Mouse (Mus musculus) small intestine, adult 2 months (tissue): ENCODE data around the gene Cers3.

Experiments
- CTCF ChIP-seq: fragments of 200-500 bp; IDR thresholded peaks from 2 replicates; pipeline ENCODE4 v1.5.1; 2012; ENCODE audit warnings: low read depth, mild to moderate bottlenecking, control low read depth, inconsistent platforms, low read length, moderate library complexity, mixed read lengths; ENCODE audit not compliant: insufficient replicate concordance, insufficient read length; ENCODE audit errors: extremely low read depth
- POLR2A ChIP-seq: fragments of 200-500 bp; IDR thresholded peaks from 2 replicates; pipeline ENCODE4 v1.6.1; 2012; ENCODE audit warnings: low read depth, mild to moderate bottlenecking, control low read depth, inconsistent platforms, low read length, moderate library complexity

DNA sequence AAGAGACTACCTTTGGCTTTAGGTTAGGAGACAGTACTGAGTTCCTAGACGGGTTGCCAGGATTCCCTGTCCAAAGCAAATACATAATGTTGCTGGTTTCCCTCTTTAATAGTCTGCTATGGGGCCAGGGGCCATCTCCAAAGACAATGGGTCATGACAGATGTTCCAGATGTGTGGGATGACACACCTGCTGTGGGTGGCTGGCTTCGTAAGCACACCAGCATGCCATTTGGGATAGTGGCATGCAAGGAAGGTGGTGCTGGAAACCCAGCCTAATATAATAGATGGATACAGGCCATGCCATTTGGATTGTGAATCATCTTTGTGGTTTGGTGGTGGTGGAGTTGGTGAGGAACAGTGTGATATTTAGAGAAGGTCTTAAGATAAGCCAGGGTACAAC, 14.1 kb upstream of the Cers3 start:
- TF ChIP-seq POLR2A, result no peak
- no peak for TF ChIP-seq CTCF
